Mouse (Mus musculus): ENCODE measurements around the gene Tnxb. TPM values are rescaled to one million over a fixed set of nuclear protein-coding genes. Genes with fewer than 3 reads are reported as not detected.
A peak's percentile ranks its signal among the peaks of the same experiment; 100 is the strongest.

Gene Tnxb
- polyA plus RNA-seq, 1 experiment from 2014 or later, result 1.1 TPM

GRCm38 (mm10) chr17:34658591-34658990 lies 11.7 kb upstream of the Tnxb start:
- H3K27ac ChIP-seq (ENCODE audit: low read length), result no peak overlapping the region
- no peak overlapping the region for H3K9ac ChIP-seq (replicated peaks; ENCODE audit: low read depth, low read length)
- H3K4me1 ChIP-seq (ENCODE audit: control insufficient read depth, insufficient read depth, low read length), result peaks cover 34% of the 10 kb centered on the region
- ATAC-seq (ENCODE audit: insufficient number of reproducible peaks, insufficient read depth, low FRiP score, low read depth), result no peak
- H3K4me2 ChIP-seq (replicated peaks; ENCODE audit: low read depth, low read length), result no peak overlapping the region
- H3K9me3 ChIP-seq (ENCODE audit: control insufficient read depth, low read depth, low read length), result no peaks in the 10 kb centered on the region
- 0 out of 2 replicates have a peak, but pooled peaks cover 2% of the 10 kb centered on the region for H3K27me3 ChIP-seq (ENCODE audit: control insufficient read depth, insufficient read depth, low read length)
- 77% methylated on average over 3 of the region's 3 CpGs for WGBS
- no peak overlapping the region for H3K4me3 ChIP-seq (ENCODE audit: low read depth, low read length)
- H3K36me3 ChIP-seq (ENCODE audit: control insufficient read depth, insufficient read depth, low read length), result peaks cover 4% of the 10 kb centered on the region; the same call in 1 of the 2 replicates

- WGBS, result 57% methylated on average over 12 of the region's 12 CpGs
- H3K27ac ChIP-seq (ENCODE audit: low read length), result no peak overlapping the region
- ATAC-seq (ENCODE audit: insufficient number of reproducible peaks, insufficient read depth, low FRiP score, low read depth), result no peak
These were observed 11.0 kb upstream of the Tnxb start for GRCm38 (mm10) chr17:34659181-34659896.

GRCm38 (mm10) chr17:34659897-34660214 lies 10.5 kb upstream of the Tnxb start:
- no peak overlapping the region for H3K27ac ChIP-seq (ENCODE audit: low read length)
- H3K27me3 ChIP-seq (ENCODE audit: control insufficient read depth, insufficient read depth, low read length), result 0 out of 2 replicates have a peak, but pooled peaks cover 2% of the 10 kb centered on the region
- no peaks in the 10 kb centered on the region for H3K36me3 ChIP-seq (ENCODE audit: control insufficient read depth, insufficient read depth, low read length)
- no peak overlapping the region for H3K4me3 ChIP-seq (ENCODE audit: low read depth, low read length)
- H3K9me3 ChIP-seq (ENCODE audit: control insufficient read depth, low read depth, low read length), result no peaks in the 10 kb centered on the region
- H3K4me1 ChIP-seq (ENCODE audit: control insufficient read depth, insufficient read depth, low read length), result peaks cover 31% of the 10 kb centered on the region
- WGBS, result 63% methylated on average over 3 of the region's 3 CpGs
- ATAC-seq (ENCODE audit: insufficient number of reproducible peaks, insufficient read depth, low FRiP score, low read depth), result no peak
- H3K9ac ChIP-seq (replicated peaks; ENCODE audit: low read depth, low read length), result no peak overlapping the region
- H3K4me2 ChIP-seq (replicated peaks; ENCODE audit: low read depth, low read length), result no peak overlapping the region

More at GRCm38 (mm10) chr17:34659181-34659896, 11.0 kb upstream of the Tnxb start:
- Histone ChIP-seq H3K4me3 (ENCODE audit: low read depth, low read length) (no peak overlapping the region), H3K4me2 (replicated peaks; ENCODE audit: low read depth, low read length) (no peak overlapping the region), H3K9me3 (ENCODE audit: control insufficient read depth, low read depth, low read length) (no peaks in the 10 kb centered on the region), H3K9ac (replicated peaks; ENCODE audit: low read depth, low read length) (no peak overlapping the region), H3K4me1 (ENCODE audit: control insufficient read depth, insufficient read depth, low read length) (peaks cover 33% of the 10 kb centered on the region), H3K36me3 (ENCODE audit: control insufficient read depth, insufficient read depth, low read length) (no peaks in the 10 kb centered on the region), H3K27me3 (ENCODE audit: control insufficient read depth, insufficient read depth, low read length) (0 out of 2 replicates have a peak, but pooled peaks cover 2% of the 10 kb centered on the region)

- Histone ChIP-seq H3K4me3 (ENCODE audit: low read depth, low read length) (no peak overlapping the region), H3K4me2 (replicated peaks; ENCODE audit: low read depth, low read length) (no peak overlapping the region), H3K27me3 (ENCODE audit: control insufficient read depth, insufficient read depth, low read length) (0 out of 2 replicates have a peak, but pooled peaks cover 2% of the 10 kb centered on the region), H3K36me3 (ENCODE audit: control insufficient read depth, insufficient read depth, low read length) (no peaks in the 10 kb centered on the region), H3K4me1 (ENCODE audit: control insufficient read depth, insufficient read depth, low read length) (peaks cover 27% of the 10 kb centered on the region), H3K27ac (ENCODE audit: low read length) (0 out of 2 replicates have a peak overlapping the region, but pooled peaks have one; percentile 10), H3K9me3 (ENCODE audit: control insufficient read depth, low read depth, low read length) (no peaks in the 10 kb centered on the region), H3K9ac (replicated peaks; ENCODE audit: low read depth, low read length) (no peak overlapping the region)
- WGBS, result 29% methylated on average over 10 of the region's 11 CpGs
- ATAC-seq (ENCODE audit: insufficient number of reproducible peaks, insufficient read depth, low FRiP score, low read depth), result no peak
These were observed 10.0 kb upstream of the Tnxb start for GRCm38 (mm10) chr17:34660259-34660820.

- peak; percentile 21; the same call in 1 of the 2 replicates for ATAC-seq (ENCODE audit: insufficient number of reproducible peaks, insufficient read depth, low FRiP score, low read depth)
- H3K27ac ChIP-seq (ENCODE audit: low read length), result 0 out of 2 replicates have a peak overlapping the region, but pooled peaks have one; percentile 10
- no peaks in the 10 kb centered on the region for H3K9me3 ChIP-seq (ENCODE audit: control insufficient read depth, low read depth, low read length)
- 5% methylated on average over 19 of the region's 19 CpGs for WGBS
- H3K27me3 ChIP-seq (ENCODE audit: control insufficient read depth, insufficient read depth, low read length), result 0 out of 2 replicates have a peak, but pooled peaks cover 2% of the 10 kb centered on the region
- H3K4me3 ChIP-seq (ENCODE audit: low read depth, low read length), result no peak overlapping the region
- peaks cover 19% of the 10 kb centered on the region for H3K4me1 ChIP-seq (ENCODE audit: control insufficient read depth, insufficient read depth, low read length)
- H3K4me2 ChIP-seq (replicated peaks; ENCODE audit: low read depth, low read length), result peak overlapping the region; percentile 31
- H3K36me3 ChIP-seq (ENCODE audit: control insufficient read depth, insufficient read depth, low read length), result no peaks in the 10 kb centered on the region
- H3K9ac ChIP-seq (replicated peaks; ENCODE audit: low read depth, low read length), result no peak overlapping the region
These were observed 9.2 kb upstream of the Tnxb start for GRCm38 (mm10) chr17:34661121-34661591.

GRCm38 (mm10) chr17:34662468-34662867 lies 7.9 kb upstream of the Tnxb start:
- WGBS, result 78% methylated on average over 1 of the region's 1 CpGs
- no peak overlapping the region for H3K4me3 ChIP-seq (ENCODE audit: low read depth, low read length)
- H3K9me3 ChIP-seq (ENCODE audit: control insufficient read depth, low read depth, low read length), result no peaks in the 10 kb centered on the region
- H3K4me1 ChIP-seq (ENCODE audit: control insufficient read depth, insufficient read depth, low read length), result peaks cover 14% of the 10 kb centered on the region; the same call in 1 of the 2 replicates
- H3K36me3 ChIP-seq (ENCODE audit: control insufficient read depth, insufficient read depth, low read length), result no peaks in the 10 kb centered on the region
- H3K9ac ChIP-seq (replicated peaks; ENCODE audit: low read depth, low read length), result no peak overlapping the region
- 0 out of 2 replicates have a peak, but pooled peaks cover 2% of the 10 kb centered on the region for H3K27me3 ChIP-seq (ENCODE audit: control insufficient read depth, insufficient read depth, low read length)
- no peak overlapping the region for H3K27ac ChIP-seq (ENCODE audit: low read length)
- no peak for ATAC-seq (ENCODE audit: insufficient number of reproducible peaks, insufficient read depth, low FRiP score, low read depth)
- H3K4me2 ChIP-seq (replicated peaks; ENCODE audit: low read depth, low read length), result no peak overlapping the region

GRCm38 (mm10) chr17:34662978-34663377 lies 7.4 kb upstream of the Tnxb start:
- no peak overlapping the region for H3K4me3 ChIP-seq (ENCODE audit: low read depth, low read length)
- H3K4me2 ChIP-seq (replicated peaks; ENCODE audit: low read depth, low read length), result no peak overlapping the region
- no peaks in the 10 kb centered on the region for H3K36me3 ChIP-seq (ENCODE audit: control insufficient read depth, insufficient read depth, low read length)
- no peaks in the 10 kb centered on the region for H3K9me3 ChIP-seq (ENCODE audit: control insufficient read depth, low read depth, low read length)
- H3K9ac ChIP-seq (replicated peaks; ENCODE audit: low read depth, low read length), result no peak overlapping the region
- 75% methylated on average over 8 of the region's 8 CpGs for WGBS
- 0 out of 2 replicates have a peak, but pooled peaks cover 2% of the 10 kb centered on the region for H3K27me3 ChIP-seq (ENCODE audit: control insufficient read depth, insufficient read depth, low read length)
- no peak overlapping the region for H3K27ac ChIP-seq (ENCODE audit: low read length)
- ATAC-seq (ENCODE audit: insufficient number of reproducible peaks, insufficient read depth, low FRiP score, low read depth), result no peak
- peaks cover 14% of the 10 kb centered on the region; the same call in 1 of the 2 replicates for H3K4me1 ChIP-seq (ENCODE audit: control insufficient read depth, insufficient read depth, low read length)

- H3K9me3 ChIP-seq (ENCODE audit: control insufficient read depth, low read depth, low read length), result no peaks in the 10 kb centered on the region
- H3K9ac ChIP-seq (replicated peaks; ENCODE audit: low read depth, low read length), result no peak overlapping the region
- no peak overlapping the region for H3K4me2 ChIP-seq (replicated peaks; ENCODE audit: low read depth, low read length)
- no peak for ATAC-seq (ENCODE audit: insufficient number of reproducible peaks, insufficient read depth, low FRiP score, low read depth)
- 50% methylated on average over 1 of the region's 1 CpGs for WGBS
- H3K27ac ChIP-seq (ENCODE audit: low read length), result no peak overlapping the region
- H3K4me1 ChIP-seq (ENCODE audit: control insufficient read depth, insufficient read depth, low read length), result peaks cover 14% of the 10 kb centered on the region; the same call in 1 of the 2 replicates
- H3K36me3 ChIP-seq (ENCODE audit: control insufficient read depth, insufficient read depth, low read length), result no peaks in the 10 kb centered on the region
- 0 out of 2 replicates have a peak, but pooled peaks cover 2% of the 10 kb centered on the region for H3K27me3 ChIP-seq (ENCODE audit: control insufficient read depth, insufficient read depth, low read length)
- H3K4me3 ChIP-seq (ENCODE audit: low read depth, low read length), result no peak overlapping the region
These were observed 6.8 kb upstream of the Tnxb start for GRCm38 (mm10) chr17:34663558-34663957.
